Mouse (Mus musculus) lung, embryonic 15.5 days (tissue): ENCODE results near the gene Usp35. TPM values are rescaled to one million over a fixed set of nuclear protein-coding genes. Genes with fewer than 3 reads are reported as not detected.

Source experiments
- ATAC-seq: fragments of 200-750 bp; cut with Nextera tagmentation; 2 replicates; pipeline ENCODE4 v1.8.0; 2017; ENCODE audit warnings: moderate number of reproducible peaks, borderline replicate concordance; ENCODE audit not compliant: low FRiP score, low TSS enrichment; ENCODE audit errors: extremely low read depth
- H3K27ac ChIP-seq: fragments of 300-500 bp; sonication (generic); 2 replicates; pipeline ENCODE4 v1.5.1; 2015; ENCODE audit warnings: moderate library complexity, mild to moderate bottlenecking, inconsistent platforms
- H3K27me3 ChIP-seq: fragments of 300-500 bp; sonication (generic); 2 replicates; pipeline ENCODE4 v1.6.1; 2015; ENCODE audit warnings: inconsistent platforms
- H3K36me3 ChIP-seq: fragments of 300-500 bp; sonication (generic); 2 replicates; pipeline ENCODE4 v1.6.1; 2015; ENCODE audit warnings: inconsistent platforms
- H3K4me1 ChIP-seq: fragments of 300-500 bp; sonication (generic); 2 replicates; pipeline ENCODE4 v1.6.1; 2015; ENCODE audit warnings: inconsistent platforms
- H3K4me2 ChIP-seq: fragments of 300-500 bp; sonication (generic); 2 replicates; pipeline ENCODE4 v1.6.1; 2015; ENCODE audit warnings: inconsistent platforms, mild to moderate bottlenecking, moderate library complexity
- H3K4me3 ChIP-seq: fragments of 300-500 bp; sonication (generic); 2 replicates; pipeline ENCODE4 v1.5.1; 2015; ENCODE audit warnings: mild to moderate bottlenecking, inconsistent platforms
- H3K9ac ChIP-seq: fragments of 300-500 bp; sonication (generic); 2 replicates; pipeline ENCODE4 v1.6.1; 2015; ENCODE audit warnings: inconsistent platforms
- H3K9me3 ChIP-seq: fragments of 300-500 bp; sonication (generic); 2 replicates; pipeline ENCODE4 v1.6.1; 2016; ENCODE audit warnings: inconsistent platforms
- WGBS: fragments of 180-500 bp; shearing (Covaris S2); methylation state at CpG from one replicate; pipeline ENCODE4 v1.1.7; 2015; 5-methylcytosine and 5-hydroxymethylcytosine counted together
- polyA plus RNA-seq: library from polyadenylated mRNA; unstranded; fragments of >200 nt; fragmentation: Nextera tagmentation; extraction: Ambion mirVana; gene quantifications from 2 replicates; pipeline ENCODE4 v1.2.1, GENCODE M21; 2015

The Usp35 gene
- polyA plus RNA-seq, 1 experiment from 2014 or later: 1.7 TPM

DNA sequence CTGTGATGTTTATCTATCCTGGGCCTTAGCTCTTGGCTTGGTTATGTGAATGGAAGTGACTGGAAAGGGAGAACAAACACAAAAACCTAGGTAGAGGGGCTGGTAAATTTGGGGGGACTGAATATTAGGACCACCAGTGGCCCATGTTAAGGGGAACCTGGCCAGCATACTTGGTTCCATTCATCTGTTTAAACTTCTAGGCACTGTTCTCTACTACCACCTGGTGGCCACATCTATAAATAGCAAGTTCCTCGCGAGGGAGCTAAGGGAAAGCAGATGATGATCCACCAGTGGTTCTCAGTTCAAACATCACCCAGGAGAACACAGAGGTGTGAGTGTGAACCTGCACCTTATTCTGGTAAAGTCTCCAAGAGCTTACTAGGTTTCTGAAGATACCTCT lies 34.4 kb downstream of the Usp35 start:
- 0% methylated on average over 2 of the region's 2 CpGs for WGBS
- Histone ChIP-seq H3K27me3 (no peaks in the 10 kb centered on the region), H3K27ac (no peak overlapping the region), H3K4me2 (no peak overlapping the region), H3K36me3 (0 out of 2 replicates have a peak, but pooled peaks cover 11% of the 10 kb centered on the region), H3K9me3 (no peaks in the 10 kb centered on the region), H3K4me1 (no peaks in the 10 kb centered on the region), H3K4me3 (no peak overlapping the region), H3K9ac (no peak overlapping the region)
- no peak for ATAC-seq

DNA sequence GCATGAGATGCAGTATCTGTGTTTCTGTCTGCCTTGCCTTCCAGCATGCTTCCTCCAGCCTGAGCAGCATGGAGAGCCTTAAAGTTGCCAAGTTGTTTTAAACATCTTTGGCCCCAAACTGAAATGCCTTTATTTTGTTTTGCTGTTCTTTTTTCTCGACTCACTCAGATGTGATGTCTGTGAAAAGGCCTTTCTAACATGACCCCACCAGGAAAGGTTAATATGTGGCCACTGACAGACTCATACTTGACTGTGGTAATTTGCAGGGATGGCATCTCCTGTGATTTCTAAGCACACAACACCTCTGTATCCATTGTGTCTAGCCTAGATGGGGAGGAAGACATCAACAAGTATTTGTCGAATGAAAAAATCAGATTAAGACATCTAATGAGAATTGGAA lies 34.8 kb downstream of the Usp35 start:
- Histone ChIP-seq H3K9me3 (no peaks in the 10 kb centered on the region), H3K4me1 (no peaks in the 10 kb centered on the region), H3K27ac (no peak overlapping the region), H3K4me2 (no peak overlapping the region), H3K9ac (no peak overlapping the region), H3K27me3 (no peaks in the 10 kb centered on the region), H3K4me3 (no peak overlapping the region), H3K36me3 (0 out of 2 replicates have a peak, but pooled peaks cover 7% of the 10 kb centered on the region)
- WGBS: 37% methylated on average over 2 of the region's 2 CpGs
- ATAC-seq: no peak

DNA sequence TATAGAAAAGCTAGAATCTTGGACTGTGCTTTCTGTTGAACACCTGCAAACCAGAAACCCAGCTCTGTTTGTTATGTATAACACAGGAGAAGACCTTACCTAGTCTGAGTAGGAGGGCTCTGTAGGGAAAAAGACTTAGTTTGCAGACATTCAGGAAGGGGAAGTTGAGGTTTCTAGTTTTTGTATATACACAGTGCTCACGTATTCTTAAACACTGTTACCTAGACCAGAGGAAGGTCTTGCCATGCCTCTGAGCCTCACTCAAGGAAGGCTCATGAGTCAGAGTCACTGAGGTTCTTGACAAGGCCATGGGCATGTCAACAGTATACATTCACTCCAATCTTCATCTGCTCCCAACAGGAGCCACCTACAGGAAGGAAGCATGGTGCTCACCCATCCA lies 60.8 kb downstream of the Usp35 start:
- WGBS: 59% methylated on average over 1 of the region's 1 CpGs
- H3K9ac ChIP-seq: no peak overlapping the region
- H3K27me3 ChIP-seq: no peaks in the 10 kb centered on the region
- no peak overlapping the region for H3K27ac ChIP-seq
- no peak for ATAC-seq
- no peak overlapping the region for H3K4me3 ChIP-seq
- H3K36me3 ChIP-seq: peaks cover 4% of the 10 kb centered on the region; the same call in 1 of the 2 replicates
- no peak overlapping the region for H3K4me2 ChIP-seq
- no peaks in the 10 kb centered on the region for H3K4me1 ChIP-seq
- H3K9me3 ChIP-seq: no peaks in the 10 kb centered on the region

DNA sequence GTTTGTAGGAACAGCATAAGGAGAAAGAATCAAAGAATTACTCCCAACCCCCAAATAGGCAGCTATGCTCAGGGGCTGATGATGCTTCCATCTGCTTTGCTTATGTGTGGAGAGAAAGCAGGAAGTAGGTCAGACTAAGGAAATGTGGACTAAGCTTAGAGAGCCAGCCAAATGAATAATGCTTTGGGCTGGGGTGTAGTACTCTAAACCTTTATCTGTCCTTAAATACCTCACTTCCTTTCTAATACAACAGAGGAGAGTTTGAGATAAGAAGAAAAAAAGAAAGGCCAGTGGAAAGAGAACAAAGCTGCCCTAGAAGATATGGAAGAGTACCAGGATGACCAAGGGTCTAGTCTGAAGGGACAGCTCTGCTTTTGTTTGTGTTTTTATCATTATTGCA lies 61.5 kb downstream of the Usp35 start:
- Histone ChIP-seq H3K4me3 (no peak overlapping the region), H3K36me3 (peaks cover 4% of the 10 kb centered on the region; the same call in 1 of the 2 replicates), H3K27ac (no peak overlapping the region), H3K27me3 (no peaks in the 10 kb centered on the region), H3K9me3 (no peaks in the 10 kb centered on the region), H3K4me2 (no peak overlapping the region), H3K4me1 (no peaks in the 10 kb centered on the region), H3K9ac (no peak overlapping the region)
- ATAC-seq: no peak

GRCm38 (mm10) chr7:97262541-97262940 lies 69.3 kb downstream of the Usp35 start:
- Histone ChIP-seq H3K9me3 (no peaks in the 10 kb centered on the region), H3K4me3 (no peak overlapping the region), H3K27me3 (no peaks in the 10 kb centered on the region), H3K36me3 (no peaks in the 10 kb centered on the region), H3K4me1 (no peaks in the 10 kb centered on the region; the same call in 1 of the 2 replicates), H3K27ac (no peak overlapping the region), H3K9ac (no peak overlapping the region), H3K4me2 (no peak overlapping the region)
- 72% methylated on average over 1 of the region's 1 CpGs for WGBS
- no peak for ATAC-seq

Other genes with a start within 250 kb of the Usp35 start
- 4.8 and 5.1 TPM in 2 replicates for gene Kctd21, start 307 bp upstream of the Usp35 start, polyA plus RNA-seq
- gene Alg8, start 39.6 kb upstream of the Usp35 start, polyA plus RNA-seq: 42.8 and 44.0 TPM in 2 replicates
- 336 and 356 TPM in 2 replicates for gene Ndufc2, start 68.0 kb upstream of the Usp35 start, polyA plus RNA-seq
- 0.91 and 1.4 TPM in 2 replicates for gene Thrsp, start 85.7 kb upstream of the Usp35 start, polyA plus RNA-seq
- 6.3 and 8.1 TPM in 2 replicates for gene Kctd14, start 119.3 kb upstream of the Usp35 start, polyA plus RNA-seq
- 48.9 and 53.4 TPM in 2 replicates for gene Ints4, start 148.9 kb upstream of the Usp35 start, polyA plus RNA-seq
- 46.4 and 50.2 TPM in 2 replicates for gene Aamdc, start 247.5 kb upstream of the Usp35 start, polyA plus RNA-seq
- gene Rsf1, start 247.9 kb upstream of the Usp35 start, polyA plus RNA-seq: 20.9 and 21.9 TPM in 2 replicates